Mouse (Mus musculus): Measurements from ENCODE around the gene Tgif1. TPM values are rescaled to one million over a fixed set of nuclear protein-coding genes. Genes with fewer than 3 reads are reported as not detected.

The Tgif1 gene
- polyA plus RNA-seq, 1 experiment: 19.2 TPM

- no peak for TF ChIP-seq CTCF (IDR thresholded peaks at IDR 0.05; ENCODE audit: borderline replicate concordance, extremely low read depth, insufficient read depth, insufficient read length)
- no peak for TF ChIP-seq POLR2A (IDR thresholded peaks at IDR 0.05; ENCODE audit: borderline replicate concordance, extremely low read depth, insufficient read depth, insufficient read length, poor library complexity, severe bottlenecking)
- DNase-seq (ENCODE audit: low read depth): no peak
Measured at GRCm38 (mm10) chr17:70796940-70797772, 56.2 kb downstream of the Tgif1 start.

GRCm38 (mm10) chr17:70795196-70795595 is 58.1 kb downstream of the Tgif1 start:
- no peak for DNase-seq (ENCODE audit: low read depth)
- no peak for TF ChIP-seq CTCF (IDR thresholded peaks at IDR 0.05; ENCODE audit: borderline replicate concordance, extremely low read depth, insufficient read depth, insufficient read length)
- TF ChIP-seq POLR2A (IDR thresholded peaks at IDR 0.05; ENCODE audit: borderline replicate concordance, extremely low read depth, insufficient read depth, insufficient read length, poor library complexity, severe bottlenecking): no peak

- no peak for DNase-seq (ENCODE audit: low read depth)
- TF ChIP-seq CTCF (IDR thresholded peaks at IDR 0.05; ENCODE audit: borderline replicate concordance, extremely low read depth, insufficient read depth, insufficient read length): no peak
- TF ChIP-seq POLR2A (IDR thresholded peaks at IDR 0.05; ENCODE audit: borderline replicate concordance, extremely low read depth, insufficient read depth, insufficient read length, poor library complexity, severe bottlenecking): no peak
Measured at GRCm38 (mm10) chr17:70794722-70795121, 58.6 kb downstream of the Tgif1 start.

- TF ChIP-seq CTCF (IDR thresholded peaks at IDR 0.05; ENCODE audit: borderline replicate concordance, extremely low read depth, insufficient read depth, insufficient read length) (no peak), POLR2A (IDR thresholded peaks at IDR 0.05; ENCODE audit: borderline replicate concordance, extremely low read depth, insufficient read depth, insufficient read length, poor library complexity, severe bottlenecking) (no peak)
- DNase-seq (ENCODE audit: low read depth): peak; percentile 84
Measured at GRCm38 (mm10) chr17:70794291-70794690, 59.1 kb downstream of the Tgif1 start.

Other genes starting within 250 kb of the Tgif1 start
- gene Myom1, start 149.1 kb upstream of the Tgif1 start, polyA plus RNA-seq (2012; rRNA removed): 1.6 and 2.3 TPM in 2 replicates
- 77.6 and 83.0 TPM in 2 replicates for gene Myl12a, start 149.3 kb upstream of the Tgif1 start, polyA plus RNA-seq (2012; rRNA removed)

Data from brain, embryonic 14.5 days (tissue).